27 mouse cellular contexts compared by ENCODE assay signal in the genomic region with DNA sequence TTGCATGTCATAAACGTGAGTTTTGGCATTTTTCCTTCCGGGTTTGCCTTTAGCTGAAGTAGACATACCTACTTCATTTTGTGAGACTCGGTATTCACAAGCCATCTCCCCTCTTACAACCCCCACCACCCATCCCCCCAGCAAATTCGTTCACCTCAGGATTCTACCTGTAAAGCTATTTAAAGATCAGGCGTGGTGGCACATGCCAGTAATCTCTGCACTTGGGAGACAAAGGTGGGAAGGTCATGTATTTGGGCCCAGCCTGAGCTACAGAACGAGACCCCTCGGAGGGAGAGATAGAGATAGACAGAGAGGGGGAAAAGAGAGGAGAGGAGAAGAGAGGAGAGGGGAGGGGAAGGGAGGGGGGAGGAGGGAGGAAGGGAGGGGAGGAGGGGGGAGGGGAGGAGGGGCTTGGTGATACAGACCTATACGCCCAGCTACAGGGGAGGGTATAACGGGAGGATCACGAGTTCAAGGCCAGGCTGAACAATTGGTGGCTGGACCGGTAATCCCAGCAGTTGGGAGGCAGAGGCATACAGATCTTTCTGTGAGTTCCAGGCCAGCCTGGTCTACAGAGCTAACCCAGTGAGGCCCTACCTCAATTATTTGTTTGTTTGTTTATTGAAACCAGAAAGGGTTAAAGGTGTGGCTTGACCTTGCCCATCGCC.
"Had no signal": no experiment of that assay in that cellular context is flagged by ENCODE, and none has a peak within 500 bp of the region (broad histone marks: within the 10 kb centered on the region; RNA-seq: fewer than 3 reads in every experiment).

No protein-coding gene starts in this region.

- H3K36me3 ChIP-seq: heart, embryonic 12.5 days; hindbrain, embryonic 10.5 days; hindbrain, embryonic 12.5 days; intestine, embryonic 15.5 days; limb, embryonic 13.5 days; limb, embryonic 15.5 days; liver, embryonic 12.5 days had no signal

- DNase-seq: gastrocnemius, adult 2 months; gastrocnemius, postnatal 10 days; gastrocnemius, postnatal 36 days; heart, adult 11 months; heart, adult 2 months; heart, postnatal 10 days; heart, postnatal 4 days; kidney, adult 18-20 months; kidney, adult 8-10 months; kidney, postnatal 10 days; kidney, postnatal 25 days; kidney, postnatal 4 days; layer of hippocampus, adult 9-11 months; layer of hippocampus, postnatal 36 days; left cerebral cortex, postnatal 4 days had no signal

- H3K27ac ChIP-seq: gastrocnemius, adult 2 months; heart, adult 2 months; hindbrain, embryonic 10.5 days; hindbrain, embryonic 12.5 days; hindbrain, embryonic 14.5 days; intestine, embryonic 15.5 days; limb, embryonic 13.5 days; limb, embryonic 15.5 days; liver, embryonic 12.5 days; liver, embryonic 14.5 days had no signal

- ATAC-seq: hindbrain, embryonic 16.5 days; inflammation-experienced regulatory T-cells, adult 6 months; intestine, embryonic 15.5 days; intestine, postnatal 0 days; liver, embryonic 12.5 days had no signal

- H3K4me3 ChIP-seq: gastrocnemius, adult 2 months; heart, adult 2 months; heart, embryonic 12.5 days; hindbrain, embryonic 10.5 days; hindbrain, embryonic 12.5 days; intestine, embryonic 15.5 days; limb, embryonic 13.5 days; limb, embryonic 15.5 days; liver, embryonic 12.5 days had no signal

- H3K9me3 ChIP-seq: heart, embryonic 12.5 days; hindbrain, embryonic 10.5 days; hindbrain, embryonic 12.5 days; intestine, embryonic 15.5 days; limb, embryonic 15.5 days; liver, embryonic 12.5 days had no signal

- H3K9ac ChIP-seq: heart, embryonic 12.5 days; hindbrain, embryonic 12.5 days; hindbrain, embryonic 14.5 days; intestine, embryonic 15.5 days; limb, embryonic 13.5 days; limb, embryonic 15.5 days; liver, embryonic 12.5 days; liver, embryonic 14.5 days had no signal

- H3K27me3 ChIP-seq: heart, embryonic 12.5 days; hindbrain, embryonic 12.5 days; intestine, embryonic 15.5 days; liver, embryonic 12.5 days had no signal

- H3K4me2 ChIP-seq: heart, embryonic 12.5 days; hindbrain, embryonic 12.5 days; hindbrain, embryonic 14.5 days; intestine, embryonic 15.5 days; limb, embryonic 13.5 days; limb, embryonic 15.5 days; liver, embryonic 12.5 days had no signal

- H3K4me1 ChIP-seq: hindbrain, embryonic 12.5 days had no signal
